Mouse (Mus musculus): ENCODE measurements around the gene Izumo1r. TPM values are rescaled to one million over a fixed set of nuclear protein-coding genes. Genes with fewer than 3 reads are reported as not detected.

Gene Izumo1r
- polyA plus RNA-seq, 1 experiment from 2014 or later = not detected

DNA sequence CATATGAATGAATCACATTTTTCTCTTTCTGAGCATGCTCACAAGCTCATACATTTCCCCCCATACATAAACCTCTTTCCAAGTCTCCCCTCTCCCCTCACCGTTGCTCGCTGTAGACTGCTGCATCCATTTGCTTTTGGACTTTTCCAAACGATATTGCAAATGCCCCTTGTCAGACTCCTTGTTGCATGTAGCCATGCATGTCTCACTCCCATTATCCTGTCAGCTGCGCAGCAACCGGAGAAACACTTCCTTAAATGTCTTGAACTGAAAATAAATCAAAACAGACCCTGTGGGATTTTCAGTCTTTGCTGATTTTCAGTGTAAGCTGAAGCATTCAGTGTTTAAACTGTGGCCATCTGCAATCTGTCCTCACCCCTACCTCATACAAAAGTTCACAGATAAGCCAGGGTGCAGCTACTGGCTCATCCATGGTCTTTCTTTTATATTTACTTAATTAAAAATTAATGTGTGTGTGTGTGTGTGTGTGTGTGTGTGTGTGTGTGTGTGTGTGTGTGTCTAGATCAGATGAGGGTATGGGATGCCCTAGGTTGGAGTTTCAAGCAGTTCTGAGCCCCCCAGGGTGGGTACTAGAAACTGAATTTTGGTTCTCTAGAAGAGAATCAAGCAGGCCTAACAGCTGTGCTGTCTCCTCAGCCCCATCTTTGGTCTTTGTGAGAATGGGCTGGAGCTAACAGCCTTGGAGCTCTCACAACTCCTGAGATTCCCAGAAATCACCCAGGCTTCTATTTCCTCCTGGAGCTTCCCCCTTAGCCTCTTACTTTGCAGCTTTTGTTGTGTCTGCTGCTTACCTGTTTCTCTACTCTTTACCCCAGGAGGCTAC is 15.3 kb upstream of the Izumo1r start:
- WGBS = 29% methylated on average over 5 of the region's 5 CpGs
- no peaks in the 10 kb centered on the region for H3K36me3 ChIP-seq (ENCODE audit: control insufficient read depth, insufficient read depth, low read length)
- no peak for ATAC-seq (ENCODE audit: insufficient number of reproducible peaks, insufficient read depth, low FRiP score, low read depth)
- no peaks in the 10 kb centered on the region for H3K4me1 ChIP-seq (ENCODE audit: control insufficient read depth, insufficient read depth, low read length)
- no peak overlapping the region for H3K4me2 ChIP-seq (replicated peaks; ENCODE audit: low read depth, low read length)
- H3K4me3 ChIP-seq (ENCODE audit: low read depth, low read length) = no peak overlapping the region
- H3K27me3 ChIP-seq (ENCODE audit: control insufficient read depth, insufficient read depth, low read length) = no peaks in the 10 kb centered on the region
- H3K27ac ChIP-seq (ENCODE audit: low read length) = peak overlapping the region; percentile 72; the same call in 1 of the 2 replicates
- no peak overlapping the region for H3K9ac ChIP-seq (replicated peaks; ENCODE audit: low read depth, low read length)
- H3K9me3 ChIP-seq (ENCODE audit: control insufficient read depth, low read depth, low read length) = no peaks in the 10 kb centered on the region

DNA sequence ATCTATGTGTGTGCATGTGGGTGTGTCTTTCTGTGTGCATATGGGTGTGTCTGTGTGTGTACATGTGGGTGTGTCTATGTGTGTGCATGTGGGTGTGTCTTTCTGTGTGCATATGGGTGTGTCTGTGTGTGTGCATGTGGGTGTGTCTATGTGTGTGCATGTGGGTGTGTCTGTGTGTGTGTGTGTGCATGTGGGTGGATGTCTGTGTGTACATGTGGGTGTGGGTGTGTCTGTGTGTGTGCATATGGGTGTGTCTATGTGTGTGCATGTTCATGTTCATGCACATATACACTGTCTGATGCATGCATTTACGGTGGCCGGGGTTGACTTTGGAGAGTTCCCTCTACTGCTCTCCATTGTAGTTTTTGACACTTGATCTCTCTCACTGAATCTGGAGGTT is 13.9 kb upstream of the Izumo1r start:
- Histone ChIP-seq H3K9me3 (ENCODE audit: control insufficient read depth, low read depth, low read length) (no peaks in the 10 kb centered on the region), H3K36me3 (ENCODE audit: control insufficient read depth, insufficient read depth, low read length) (no peaks in the 10 kb centered on the region), H3K9ac (replicated peaks; ENCODE audit: low read depth, low read length) (no peak overlapping the region), H3K4me1 (ENCODE audit: control insufficient read depth, insufficient read depth, low read length) (no peaks in the 10 kb centered on the region), H3K27me3 (ENCODE audit: control insufficient read depth, insufficient read depth, low read length) (no peaks in the 10 kb centered on the region), H3K27ac (ENCODE audit: low read length) (no peak overlapping the region), H3K4me2 (replicated peaks; ENCODE audit: low read depth, low read length) (no peak overlapping the region), H3K4me3 (ENCODE audit: low read depth, low read length) (no peak overlapping the region)
- peak; percentile 46; the same call in 1 of the 2 replicates for ATAC-seq (ENCODE audit: insufficient number of reproducible peaks, insufficient read depth, low FRiP score, low read depth)
- 74% methylated on average over 2 of the region's 2 CpGs for whole genome bisulfite sequencing

DNA sequence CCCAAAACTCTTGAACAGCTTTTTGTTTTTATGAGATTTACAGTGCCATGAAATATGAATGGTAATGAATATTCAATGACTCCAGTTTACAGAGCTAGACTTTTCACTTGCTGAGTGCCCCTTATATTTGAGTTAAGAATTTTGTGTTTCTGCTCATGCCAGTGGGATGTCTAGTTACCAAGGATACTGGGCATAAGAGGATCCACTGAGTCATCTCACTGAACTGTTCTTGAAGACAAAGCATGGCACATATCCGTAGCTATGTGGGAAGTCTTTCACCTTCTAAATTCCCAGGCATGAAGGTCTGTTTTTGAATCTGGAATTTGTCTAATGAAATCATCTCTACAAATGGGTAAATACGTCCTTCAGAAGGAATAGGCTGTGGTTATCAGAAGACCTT is 8.3 kb upstream of the Izumo1r start:
- Histone ChIP-seq H3K27me3 (ENCODE audit: control insufficient read depth, insufficient read depth, low read length) (no peaks in the 10 kb centered on the region), H3K4me3 (ENCODE audit: low read depth, low read length) (no peak overlapping the region), H3K4me1 (ENCODE audit: control insufficient read depth, insufficient read depth, low read length) (no peaks in the 10 kb centered on the region), H3K9ac (replicated peaks; ENCODE audit: low read depth, low read length) (no peak overlapping the region), H3K9me3 (ENCODE audit: control insufficient read depth, low read depth, low read length) (no peaks in the 10 kb centered on the region), H3K4me2 (replicated peaks; ENCODE audit: low read depth, low read length) (no peak overlapping the region), H3K27ac (ENCODE audit: low read length) (no peak overlapping the region), H3K36me3 (ENCODE audit: control insufficient read depth, insufficient read depth, low read length) (no peaks in the 10 kb centered on the region)
- WGBS = 75% methylated on average over 2 of the region's 2 CpGs
- no peak for ATAC-seq (ENCODE audit: insufficient number of reproducible peaks, insufficient read depth, low FRiP score, low read depth)

DNA sequence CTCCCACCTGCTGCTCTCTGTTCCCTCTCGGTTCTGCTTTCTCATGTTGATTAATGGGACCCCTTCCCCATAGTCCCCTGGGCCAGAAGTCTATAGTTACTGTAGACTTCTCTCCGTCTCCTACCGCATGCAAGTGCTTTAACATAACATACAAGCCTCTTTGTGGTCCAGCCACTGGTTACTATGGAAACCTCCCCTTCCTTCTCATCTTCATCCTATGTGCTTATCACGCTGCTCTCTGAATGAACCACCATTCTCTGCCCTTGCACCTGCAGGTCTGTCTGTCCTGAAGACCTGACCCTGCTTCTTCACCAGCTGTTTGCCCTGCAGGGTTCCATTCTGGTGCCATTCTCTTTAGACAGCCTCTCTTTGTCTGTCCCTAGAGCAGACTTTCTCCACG is 6.2 kb upstream of the Izumo1r start:
- no peaks in the 10 kb centered on the region for H3K36me3 ChIP-seq (ENCODE audit: control insufficient read depth, insufficient read depth, low read length)
- no peaks in the 10 kb centered on the region for H3K27me3 ChIP-seq (ENCODE audit: control insufficient read depth, insufficient read depth, low read length)
- no peak overlapping the region for H3K27ac ChIP-seq (ENCODE audit: low read length)
- WGBS = 56% methylated on average over 5 of the region's 5 CpGs
- no peaks in the 10 kb centered on the region for H3K9me3 ChIP-seq (ENCODE audit: control insufficient read depth, low read depth, low read length)
- H3K4me2 ChIP-seq (replicated peaks; ENCODE audit: low read depth, low read length) = no peak overlapping the region
- ATAC-seq (ENCODE audit: insufficient number of reproducible peaks, insufficient read depth, low FRiP score, low read depth) = no peak
- peaks cover 10% of the 10 kb centered on the region for H3K4me1 ChIP-seq (ENCODE audit: control insufficient read depth, insufficient read depth, low read length)
- no peak overlapping the region for H3K9ac ChIP-seq (replicated peaks; ENCODE audit: low read depth, low read length)
- no peak overlapping the region for H3K4me3 ChIP-seq (ENCODE audit: low read depth, low read length)

DNA sequence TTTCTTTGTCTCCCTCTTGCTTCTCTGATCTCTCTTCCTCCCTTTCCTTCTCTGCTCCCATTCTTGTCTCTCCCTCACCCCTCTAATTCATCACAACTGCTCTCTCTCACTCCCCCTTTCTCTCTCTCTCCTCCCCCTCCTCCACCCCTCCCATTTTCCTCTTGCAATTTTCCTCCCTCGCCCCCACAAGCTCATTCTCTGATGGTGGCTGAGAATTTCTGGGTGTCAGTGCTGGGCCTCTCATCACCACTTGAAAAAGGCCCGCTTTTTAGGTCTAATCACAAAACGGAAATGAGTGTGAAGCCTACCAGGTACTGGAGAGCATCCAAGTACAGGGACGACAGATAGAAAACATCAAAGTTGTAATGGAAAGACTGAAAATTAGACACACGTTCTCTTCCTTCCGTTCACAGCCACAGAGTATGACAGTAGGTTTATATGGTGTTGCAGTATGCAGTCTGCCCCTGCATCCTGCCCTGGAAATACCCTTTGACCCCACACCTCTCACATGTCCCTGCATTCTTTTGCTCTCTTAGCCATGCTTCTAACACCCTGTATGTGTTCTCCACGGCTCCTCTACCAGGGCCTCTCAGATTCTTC is 4.2 kb upstream of the Izumo1r start:
- WGBS = 46% methylated on average over 7 of the region's 7 CpGs
- ATAC-seq (ENCODE audit: insufficient number of reproducible peaks, insufficient read depth, low FRiP score, low read depth) = 0 out of 2 replicates have a peak, but pooled peaks have one; percentile 34
- Histone ChIP-seq H3K9ac (replicated peaks; ENCODE audit: low read depth, low read length) (no peak overlapping the region), H3K27me3 (ENCODE audit: control insufficient read depth, insufficient read depth, low read length) (no peaks in the 10 kb centered on the region), H3K36me3 (ENCODE audit: control insufficient read depth, insufficient read depth, low read length) (no peaks in the 10 kb centered on the region), H3K4me3 (ENCODE audit: low read depth, low read length) (no peak overlapping the region), H3K4me2 (replicated peaks; ENCODE audit: low read depth, low read length) (no peak overlapping the region), H3K27ac (ENCODE audit: low read length) (no peak overlapping the region), H3K9me3 (ENCODE audit: control insufficient read depth, low read depth, low read length) (no peaks in the 10 kb centered on the region), H3K4me1 (ENCODE audit: control insufficient read depth, insufficient read depth, low read length) (peaks cover 21% of the 10 kb centered on the region)

DNA sequence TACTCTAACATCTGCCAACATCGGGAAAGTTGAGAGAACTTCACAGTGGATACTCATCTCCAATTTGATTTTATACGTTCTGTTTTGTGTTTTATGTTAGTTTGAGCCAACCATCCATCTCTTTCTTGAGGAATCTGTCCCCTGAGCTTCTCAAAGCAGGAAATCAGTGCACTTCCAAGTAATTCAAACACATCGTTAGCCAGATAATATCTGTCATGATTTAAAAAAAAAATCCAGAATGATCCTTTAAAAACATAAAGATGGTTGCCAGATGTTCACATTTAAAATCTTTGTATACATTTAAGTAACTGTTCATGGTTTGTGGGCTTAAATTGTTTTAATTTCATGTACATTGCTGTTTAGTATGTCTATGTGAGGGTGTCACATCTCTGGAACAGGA is 2.2 kb upstream of the Izumo1r start:
- H3K9me3 ChIP-seq (ENCODE audit: control insufficient read depth, low read depth, low read length) = no peaks in the 10 kb centered on the region
- 30% methylated on average over 3 of the region's 3 CpGs for WGBS

DNA sequence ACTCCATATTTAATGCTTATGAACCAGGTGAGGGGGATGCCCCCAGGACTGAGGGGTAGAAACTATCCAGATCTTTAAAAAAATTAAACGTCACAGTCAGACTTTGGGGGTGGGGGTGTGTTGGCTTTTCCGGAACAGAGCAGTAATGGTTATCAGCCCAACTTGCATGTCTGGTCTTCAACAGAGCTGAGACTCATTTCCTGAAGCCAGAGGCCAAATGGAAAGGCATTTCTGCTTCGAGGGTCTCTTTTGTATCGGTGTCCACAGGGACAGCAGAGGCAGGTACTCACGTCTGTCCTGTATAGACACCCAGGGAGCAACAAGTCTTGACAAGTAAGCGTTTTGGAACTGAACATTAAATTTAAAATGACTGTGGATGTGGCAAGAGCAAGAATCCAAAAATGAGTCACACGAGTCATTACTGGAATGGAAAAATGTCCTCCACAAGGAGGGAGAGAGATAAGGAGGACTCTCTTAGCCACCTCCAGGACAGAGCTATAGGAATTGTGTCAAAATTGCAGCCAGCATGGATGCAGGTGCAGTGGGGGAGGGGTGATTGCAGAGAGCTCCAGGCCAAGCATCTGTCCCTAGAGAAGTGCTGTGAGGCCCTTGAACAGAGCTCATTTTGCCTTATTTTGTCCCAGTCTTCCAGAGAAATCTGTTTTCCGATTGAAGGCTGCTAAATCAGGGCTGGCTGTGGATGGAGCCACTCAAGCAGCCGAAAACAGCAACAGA is 1.2 kb upstream of the Izumo1r start:
- no peak overlapping the region for H3K9ac ChIP-seq (replicated peaks; ENCODE audit: low read depth, low read length)
- peaks cover 24% of the 10 kb centered on the region for H3K4me1 ChIP-seq (ENCODE audit: control insufficient read depth, insufficient read depth, low read length)
- no peaks in the 10 kb centered on the region for H3K27me3 ChIP-seq (ENCODE audit: control insufficient read depth, insufficient read depth, low read length)
- no peaks in the 10 kb centered on the region for H3K9me3 ChIP-seq (ENCODE audit: control insufficient read depth, low read depth, low read length)
- no peaks in the 10 kb centered on the region for H3K36me3 ChIP-seq (ENCODE audit: control insufficient read depth, insufficient read depth, low read length)
- no peak overlapping the region for H3K4me3 ChIP-seq (ENCODE audit: low read depth, low read length)
- ATAC-seq (ENCODE audit: insufficient number of reproducible peaks, insufficient read depth, low FRiP score, low read depth) = no peak
- H3K4me2 ChIP-seq (replicated peaks; ENCODE audit: low read depth, low read length) = no peak overlapping the region
- 53% methylated on average over 9 of the region's 9 CpGs for WGBS
- H3K27ac ChIP-seq (ENCODE audit: low read length) = no peak overlapping the region

More for the DNA sequence above, 2.2 kb upstream of the Izumo1r start:
- H3K27ac ChIP-seq (ENCODE audit: low read length) = peak overlapping the region; percentile 52; the same call in 1 of the 2 replicates
- no peaks in the 10 kb centered on the region for H3K27me3 ChIP-seq (ENCODE audit: control insufficient read depth, insufficient read depth, low read length)
- ATAC-seq (ENCODE audit: insufficient number of reproducible peaks, insufficient read depth, low FRiP score, low read depth) = no peak
- H3K4me3 ChIP-seq (ENCODE audit: low read depth, low read length) = no peak overlapping the region
- H3K4me2 ChIP-seq (replicated peaks; ENCODE audit: low read depth, low read length) = no peak overlapping the region
- H3K36me3 ChIP-seq (ENCODE audit: control insufficient read depth, insufficient read depth, low read length) = no peaks in the 10 kb centered on the region
- peaks cover 24% of the 10 kb centered on the region for H3K4me1 ChIP-seq (ENCODE audit: control insufficient read depth, insufficient read depth, low read length)
- H3K9ac ChIP-seq (replicated peaks; ENCODE audit: low read depth, low read length) = no peak overlapping the region

DNA sequence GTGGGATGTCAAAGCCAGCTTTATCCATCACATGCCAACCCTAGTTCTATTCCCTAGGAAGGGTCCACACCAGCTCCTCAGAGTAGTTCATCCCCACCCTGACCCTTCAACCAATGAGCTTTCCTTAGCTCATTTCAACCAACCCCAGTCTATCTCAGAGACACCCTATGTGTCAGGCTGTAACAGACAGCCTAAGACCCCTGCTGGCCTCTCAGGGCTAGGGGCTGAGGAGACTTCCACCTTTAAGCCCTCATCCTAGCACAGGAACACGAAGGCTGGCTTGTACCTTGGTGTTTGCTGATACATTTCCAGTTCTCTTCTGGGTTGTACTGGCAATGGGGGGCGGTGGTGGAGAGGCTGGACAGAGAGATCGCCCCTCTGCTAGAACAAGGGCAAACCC is 743 bp downstream of the Izumo1r start:
- 88% methylated on average over 3 of the region's 3 CpGs for WGBS
- Histone ChIP-seq H3K27ac (ENCODE audit: low read length) (no peak overlapping the region), H3K4me1 (ENCODE audit: control insufficient read depth, insufficient read depth, low read length) (peaks cover 24% of the 10 kb centered on the region), H3K36me3 (ENCODE audit: control insufficient read depth, insufficient read depth, low read length) (no peaks in the 10 kb centered on the region), H3K27me3 (ENCODE audit: control insufficient read depth, insufficient read depth, low read length) (no peaks in the 10 kb centered on the region), H3K9ac (replicated peaks; ENCODE audit: low read depth, low read length) (no peak overlapping the region), H3K4me2 (replicated peaks; ENCODE audit: low read depth, low read length) (no peak overlapping the region), H3K9me3 (ENCODE audit: control insufficient read depth, low read depth, low read length) (no peaks in the 10 kb centered on the region), H3K4me3 (ENCODE audit: low read depth, low read length) (no peak overlapping the region)
- ATAC-seq (ENCODE audit: insufficient number of reproducible peaks, insufficient read depth, low FRiP score, low read depth) = no peak
